Comparison of ENCODE assay signal across 8 mouse cellular contexts in genomic region chrX:42360173-42360931, GRCm38 (mm10).
A peak's percentile ranks its signal among the peaks of the same experiment; 100 is the strongest.
DNase-seq lines count a peak whose midpoint lies in the region; ATAC-seq lines count a peak whose summit lies in the region.

No protein-coding gene starts in this region.

- DNase-seq in liver, embryonic 11.5 days (ENCODE audit: low spot score): no peak
- DNase-seq in liver: no peak
- DNase-seq in embryonic facial prominence, embryonic 10.5 days (ENCODE audit: low spot score): peak; percentile 34
- DNase-seq in hindbrain, embryonic 10.5 days (ENCODE audit: low spot score): peak; percentile 31
- DNase-seq in neural tube, embryonic 10.5 days (ENCODE audit: extremely low spot score, low spot score): peak; percentile 21
- DNase-seq in gastrocnemius, postnatal 36 days: no peak

- no peaks in the 10 kb centered on the region for H3K4me1 ChIP-seq in liver, embryonic 11.5 days (replicated peaks; ENCODE audit: control insufficient read depth, insufficient read depth, low read length)
- H3K4me1 ChIP-seq in embryonic facial prominence, embryonic 10.5 days: no peaks in the 10 kb centered on the region
- peaks cover 6% of the 10 kb centered on the region; the same call in 1 of the 2 replicates for H3K4me1 ChIP-seq in hindbrain, embryonic 10.5 days (replicated peaks)
- H3K4me1 ChIP-seq in limb, embryonic 15.5 days: no peaks in the 10 kb centered on the region

- H3K36me3 ChIP-seq in liver, embryonic 11.5 days (ENCODE audit: control insufficient read depth, insufficient read depth, low read length): no peaks in the 10 kb centered on the region
- no peaks in the 10 kb centered on the region for H3K36me3 ChIP-seq in embryonic facial prominence, embryonic 10.5 days (replicated peaks)
- no peaks in the 10 kb centered on the region for H3K36me3 ChIP-seq in hindbrain, embryonic 10.5 days
- no peaks in the 10 kb centered on the region for H3K36me3 ChIP-seq in limb, embryonic 15.5 days

- H3K27me3 ChIP-seq in liver, embryonic 11.5 days (replicated peaks; ENCODE audit: control insufficient read depth, insufficient read depth, low read length): no peaks in the 10 kb centered on the region
- peaks cover 15% of the 10 kb centered on the region; the same call in 1 of the 2 replicates for H3K27me3 ChIP-seq in embryonic facial prominence, embryonic 10.5 days (replicated peaks; ENCODE audit: low read depth, poor library complexity, severe bottlenecking)
- no peaks in the 10 kb centered on the region for H3K27me3 ChIP-seq in hindbrain, embryonic 10.5 days (ENCODE audit: insufficient read depth, poor library complexity, severe bottlenecking)
- no peaks in the 10 kb centered on the region for H3K27me3 ChIP-seq in limb, embryonic 15.5 days

- peak overlapping the region; percentile 21; the same call in 1 of the 2 replicates for H3K4me3 ChIP-seq in liver, embryonic 11.5 days (ENCODE audit: low read depth, low read length)
- peak overlapping the region; percentile 43 for H3K4me3 ChIP-seq in embryonic facial prominence, embryonic 10.5 days
- H3K4me3 ChIP-seq in hindbrain, embryonic 10.5 days: peak overlapping the region; percentile 36
- peak overlapping the region; percentile 19 for H3K4me3 ChIP-seq in limb, embryonic 15.5 days

- H3K27ac ChIP-seq in liver, embryonic 11.5 days (ENCODE audit: low read depth, low read length): no peak overlapping the region
- peak overlapping the region; percentile 70; the same call in 1 of the 2 replicates for H3K27ac ChIP-seq in embryonic facial prominence, embryonic 10.5 days (replicated peaks)
- H3K27ac ChIP-seq in hindbrain, embryonic 10.5 days: peak overlapping the region; percentile 83
- peak overlapping the region; percentile 43; the same call in 1 of the 2 replicates for H3K27ac ChIP-seq in limb, embryonic 15.5 days

- peak overlapping the region; percentile 47 for H3K4me2 ChIP-seq in liver, embryonic 11.5 days
- peak overlapping the region; percentile 38 for H3K4me2 ChIP-seq in limb, embryonic 15.5 days

- H3K9ac ChIP-seq in liver, embryonic 11.5 days (ENCODE audit: low read depth, low read length): no peak overlapping the region
- no peak overlapping the region for H3K9ac ChIP-seq in limb, embryonic 15.5 days

- no peak for ATAC-seq in liver, embryonic 11.5 days (replicated peaks; ENCODE audit: low FRiP score)
- ATAC-seq in limb, embryonic 15.5 days (ENCODE audit: insufficient number of reproducible peaks, low FRiP score, low TSS enrichment, low read depth): no peak
- no peak for ATAC-seq in megakaryocyte-erythroid progenitor cell, adult 5-6 weeks (replicated peaks; ENCODE audit: low FRiP score, low TSS enrichment, poor library complexity, severe bottlenecking)

- 18% methylated on average over 13 of the region's 15 CpGs for WGBS in liver, embryonic 11.5 days
- WGBS in embryonic facial prominence, embryonic 10.5 days: 17% methylated on average over 13 of the region's 15 CpGs
- WGBS in hindbrain, embryonic 10.5 days: 26% methylated on average over 15 of the region's 15 CpGs
- WGBS in limb, embryonic 15.5 days: 22% methylated on average over 14 of the region's 15 CpGs

- intact Hi-C loops in gastrocnemius, postnatal 36 days (cut with DNase I): no loop called here

- no peaks in the 10 kb centered on the region for H3K9me3 ChIP-seq in liver, embryonic 11.5 days (ENCODE audit: control insufficient read depth, low read length)
- H3K9me3 ChIP-seq in embryonic facial prominence, embryonic 10.5 days: no peaks in the 10 kb centered on the region
- H3K9me3 ChIP-seq in hindbrain, embryonic 10.5 days: no peaks in the 10 kb centered on the region
- H3K9me3 ChIP-seq in limb, embryonic 15.5 days: no peaks in the 10 kb centered on the region

Comparison
In these comparisons a context has a peak if more than half of its experiments do, and no peak if none do; other contexts are left out.
1. DNase-seq: peak in embryonic facial prominence, embryonic 10.5 days (single experiment), hindbrain, embryonic 10.5 days (single experiment) and neural tube, embryonic 10.5 days (single experiment); none in liver, embryonic 11.5 days (single experiment), liver (single experiment) and gastrocnemius, postnatal 36 days (0 of 2).
2. Peak in every context shown above with its lines, with median percentiles within 50 percentile points of each other: H3K4me3 ChIP-seq.